Mouse (Mus musculus): Measurements from ENCODE around the gene Cox7b. TPM values are rescaled to one million over a fixed set of nuclear protein-coding genes. Genes with fewer than 3 reads are reported as not detected.

Gene Cox7b
- total RNA-seq (2023), result 100 to 1,000 TPM; 125 to 130 TPM

DNA sequence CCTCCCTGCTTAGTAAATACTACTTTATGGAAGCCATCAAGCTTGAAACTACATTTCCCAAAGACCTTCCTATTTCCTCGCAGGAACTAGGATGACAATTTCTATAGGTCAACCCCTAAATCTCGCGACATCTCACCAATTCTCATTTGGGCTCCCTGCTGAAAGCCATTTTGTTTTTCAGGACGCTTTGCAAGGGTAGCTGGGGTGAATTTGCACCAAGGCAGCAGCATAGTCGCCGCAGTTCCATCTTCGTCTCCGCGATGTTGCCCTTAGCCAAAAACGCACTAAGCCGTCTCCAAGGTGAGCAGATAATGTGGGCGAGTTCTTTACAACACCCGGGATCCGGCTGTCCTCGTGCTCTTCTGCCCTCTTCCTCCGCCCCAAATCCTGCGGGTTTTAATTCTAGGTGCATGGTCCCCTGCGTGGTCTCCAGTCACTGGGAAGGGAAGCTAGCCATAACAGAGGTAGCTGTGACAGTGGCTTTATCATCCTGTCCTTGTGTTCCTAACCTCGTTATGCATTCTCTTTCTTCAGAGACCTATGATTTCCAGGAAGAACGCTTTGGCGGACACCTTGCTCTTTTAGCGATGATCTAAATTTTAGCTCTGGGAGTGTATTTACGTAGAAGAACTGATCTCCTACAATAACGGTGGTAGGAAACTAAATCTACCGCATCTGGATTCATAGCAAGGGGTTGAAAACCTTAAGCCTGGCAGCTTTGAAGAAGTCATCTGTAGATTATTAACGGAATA is at the start of gene Cox7b:
TSS of gene Cox7b (plus strand) at position 130 of the 752 bp plus-strand sequence.

DNA sequence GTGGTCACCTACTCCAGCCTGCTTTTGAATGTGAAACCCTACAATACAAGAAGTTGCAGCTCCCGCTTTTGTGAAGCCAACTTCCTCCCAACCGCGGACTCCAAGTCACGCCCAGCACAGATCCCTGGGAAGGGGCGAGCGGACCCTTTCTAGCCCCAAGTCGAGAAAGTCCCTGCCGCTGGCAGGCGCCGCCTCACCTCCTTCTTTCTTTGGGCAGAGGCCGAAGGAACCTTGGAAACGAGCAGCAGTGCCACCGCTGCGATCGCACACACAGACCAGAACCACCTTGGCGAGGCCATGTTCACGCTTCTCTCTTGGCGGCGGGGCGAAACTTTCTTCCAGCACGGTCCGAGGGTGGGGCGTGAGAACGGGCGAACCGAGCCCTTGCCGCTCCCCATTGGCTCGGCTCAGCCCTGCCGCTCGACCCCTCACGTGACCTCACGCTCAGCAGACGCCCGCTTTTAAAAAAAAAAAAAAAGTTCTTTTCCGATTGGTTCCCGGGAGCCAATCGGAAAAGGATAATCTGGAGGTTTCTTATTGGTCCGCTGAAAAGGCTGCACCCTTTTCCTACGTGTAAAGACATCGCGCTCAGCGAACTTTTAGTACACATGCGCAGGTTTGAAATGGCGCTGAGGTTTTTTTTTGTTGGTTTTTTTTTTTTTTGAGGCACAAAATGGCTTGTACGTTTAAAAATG is 3.9 kb upstream of the Cox7b start, which contains the start of gene Magt1:
TSS of gene Magt1 (minus strand) at position 442 of the 695 bp plus-strand sequence.

DNA sequence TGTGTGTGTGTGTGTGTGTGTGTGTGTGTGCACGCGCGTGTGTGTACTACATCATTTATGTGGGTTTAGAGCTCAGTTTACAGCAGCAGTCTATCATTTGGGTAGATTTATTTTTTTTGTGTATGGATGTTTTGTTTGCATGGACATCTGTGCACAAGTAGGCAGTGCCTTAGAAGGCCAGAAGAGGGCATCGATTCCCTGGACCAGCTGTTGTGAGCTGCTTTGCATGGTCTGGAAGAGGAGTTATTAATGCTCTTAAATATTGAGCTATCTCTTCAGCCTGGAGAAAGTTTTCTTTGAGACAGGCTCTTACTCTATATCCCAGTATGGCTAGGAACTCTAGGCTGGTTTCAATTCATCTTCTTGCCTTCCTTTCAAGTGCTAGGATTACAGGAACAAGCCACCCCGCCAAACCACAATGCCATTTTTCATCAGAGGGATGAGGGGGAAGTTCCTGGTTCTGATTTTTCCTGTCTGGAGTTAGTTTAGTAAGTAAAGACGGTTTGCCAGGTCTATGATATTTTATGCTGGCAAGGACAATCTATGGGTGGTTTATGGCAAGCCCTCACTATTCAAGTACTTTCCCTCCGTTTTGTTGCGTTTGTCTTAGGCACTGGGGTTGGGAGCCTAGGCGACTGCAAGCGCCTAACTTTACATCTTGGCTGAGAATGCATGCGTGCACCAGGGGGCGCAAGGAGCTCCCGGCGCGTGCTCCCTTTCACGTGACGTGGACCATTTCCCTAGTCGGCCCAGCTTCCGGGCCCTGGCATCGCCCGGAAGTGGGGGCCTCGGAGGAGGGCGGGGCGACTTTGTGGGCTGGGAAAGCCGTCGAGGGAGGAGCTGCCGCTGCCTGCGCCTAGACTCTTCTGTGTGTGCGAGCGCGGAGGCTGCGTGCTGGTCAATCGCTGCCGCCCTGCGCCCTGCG is 11.2 kb downstream of the Cox7b start, which contains the start of gene Atp7a:
TSS of gene Atp7a (plus strand) at position 859 of the 925 bp plus-strand sequence.

Other genes starting within 250 kb of the Cox7b start
- gene Atrx, start 86.3 kb upstream of the Cox7b start, total RNA-seq (2023), result 100 to 1,000 TPM; 218 to 254 TPM
- gene Magt1, start 3.8 kb upstream of the Cox7b start, total RNA-seq (2023), result 10 to 100 TPM; 35.9 to 38.9 TPM
- gene Atp7a, start 11.6 kb downstream of the Cox7b start, total RNA-seq (2023), result 10 to 100 TPM; 11.8 to 14.3 TPM
- gene Tlr13, start 127.5 kb downstream of the Cox7b start, total RNA-seq (2023), result under 1 TPM in 1 of 2 experiments, not detected in 1; 0.26 TPM
- 100 to 1,000 TPM; 111 to 118 TPM for gene Pgk1, start 171.4 kb downstream of the Cox7b start, total RNA-seq (2023)
- gene Taf9b, start 205.5 kb downstream of the Cox7b start, total RNA-seq (2023), result 10 to 100 TPM; 11.6 to 12.4 TPM
- not detected for gene Fnd3c2, start 239.7 kb downstream of the Cox7b start, total RNA-seq (2023)